Mouse (Mus musculus) spleen, postnatal 14 days (tissue): ENCODE data around the gene Ank2.

Experiments
- DNase-seq, 2 experiments: peaks; one replicate each; pipeline ENCODE4 v3.0.0; 2021 to 2022; ENCODE audit warnings: low spot score in 2 of 2

Gene Ank2

GRCm38 (mm10) chr3:127235271-127235670, 263.9 kb downstream of the Ank2 start:
- DNase-seq: no peak

GRCm38 (mm10) chr3:127225799-127226730, 273.1 kb downstream of the Ank2 start:
- no peak for DNase-seq

DNA sequence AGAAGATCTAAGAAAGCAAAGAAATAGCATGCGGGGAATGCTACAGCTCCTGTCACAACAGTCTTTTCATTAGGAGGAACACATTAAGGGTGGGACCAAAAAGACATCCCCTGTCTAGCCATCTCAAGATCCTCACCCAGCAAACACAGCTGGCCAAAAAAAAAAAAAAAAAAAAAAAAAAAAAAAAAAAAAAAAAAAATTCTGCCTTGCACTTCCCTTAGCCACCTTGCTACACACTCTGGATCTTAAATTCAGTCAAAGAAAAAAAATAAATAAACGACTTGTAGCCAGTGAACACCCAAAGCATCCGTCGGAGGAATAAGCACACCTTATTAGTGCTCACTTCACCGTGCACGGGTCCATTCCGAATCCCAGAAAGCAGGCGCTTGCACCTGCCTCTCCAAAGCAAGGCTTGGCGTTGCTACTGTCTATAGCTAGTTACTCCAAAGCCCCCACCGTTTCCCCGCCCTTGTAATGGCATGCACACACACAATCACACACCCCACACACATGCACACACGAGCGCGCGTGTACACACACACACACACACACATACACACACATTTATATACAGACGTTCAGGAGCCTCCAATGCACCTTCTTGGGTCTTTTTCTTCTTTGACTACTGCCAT, 273.9 kb downstream of the Ank2 start:
- no peak for DNase-seq

- DNase-seq: no peak
Measured at GRCm38 (mm10) chr3:127224315-127225166, 274.6 kb downstream of the Ank2 start.

GRCm38 (mm10) chr3:127222086-127222485, 277.1 kb downstream of the Ank2 start:
- DNase-seq: no peak

DNA sequence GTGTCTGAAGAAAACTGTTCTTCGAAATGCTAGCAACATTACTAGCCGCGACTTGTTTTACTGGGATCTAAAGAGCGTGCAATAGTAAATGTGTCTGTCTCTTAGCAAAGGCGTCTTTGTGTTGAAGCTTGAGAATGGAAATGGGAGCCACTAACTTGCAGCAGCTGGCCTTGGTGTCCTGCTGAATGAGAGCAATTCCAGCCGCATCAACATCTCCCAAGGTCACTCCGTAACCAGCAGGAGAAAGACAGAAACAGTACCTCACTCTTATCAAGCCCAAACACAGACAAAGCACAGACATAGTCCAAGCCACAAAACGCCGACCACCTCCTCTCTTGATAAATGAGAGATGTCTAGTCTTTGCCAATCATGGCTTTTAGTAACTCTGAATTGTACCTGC, 278.3 kb downstream of the Ank2 start:
- no peak for DNase-seq

GRCm38 (mm10) chr3:127213534-127213933, 285.6 kb downstream of the Ank2 start:
- no peak for DNase-seq

GRCm38 (mm10) chr3:127211119-127211518, 288.0 kb downstream of the Ank2 start:
- DNase-seq: no peak

GRCm38 (mm10) chr3:127210552-127210951, 288.6 kb downstream of the Ank2 start:
- no peak for DNase-seq

GRCm38 (mm10) chr3:127208871-127209270, 290.3 kb downstream of the Ank2 start:
- DNase-seq: no peak

DNA sequence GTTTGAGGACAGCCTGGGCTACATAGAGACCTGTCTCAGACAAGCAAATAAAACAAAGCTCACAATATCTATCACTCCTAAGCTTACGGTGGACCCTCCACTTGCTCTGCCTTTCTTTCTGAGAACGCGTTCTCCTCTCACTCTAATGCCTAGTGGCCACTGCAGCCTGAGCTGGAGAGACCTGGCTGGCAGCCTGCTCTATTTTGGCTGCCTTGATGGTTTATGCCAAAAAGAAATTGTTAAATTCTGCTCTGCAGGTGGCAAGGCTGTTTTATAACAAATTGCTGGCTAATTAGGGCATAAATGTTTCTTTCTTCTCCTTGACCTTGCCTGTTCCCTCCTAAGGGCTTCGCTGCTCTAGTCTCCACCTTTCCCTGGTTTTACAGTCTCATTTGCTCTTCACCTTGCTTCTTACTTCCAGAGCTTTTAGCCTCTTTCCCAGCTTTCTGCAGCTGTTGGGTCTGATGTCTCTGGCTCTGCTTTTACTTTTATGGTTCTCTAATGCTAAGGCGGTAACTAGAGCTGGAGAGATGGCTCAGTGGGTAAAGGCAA, 293.2 kb downstream of the Ank2 start:
- DNase-seq: no peak

- DNase-seq: no peak
Measured at GRCm38 (mm10) chr3:127202484-127203115, 296.6 kb downstream of the Ank2 start.

DNA sequence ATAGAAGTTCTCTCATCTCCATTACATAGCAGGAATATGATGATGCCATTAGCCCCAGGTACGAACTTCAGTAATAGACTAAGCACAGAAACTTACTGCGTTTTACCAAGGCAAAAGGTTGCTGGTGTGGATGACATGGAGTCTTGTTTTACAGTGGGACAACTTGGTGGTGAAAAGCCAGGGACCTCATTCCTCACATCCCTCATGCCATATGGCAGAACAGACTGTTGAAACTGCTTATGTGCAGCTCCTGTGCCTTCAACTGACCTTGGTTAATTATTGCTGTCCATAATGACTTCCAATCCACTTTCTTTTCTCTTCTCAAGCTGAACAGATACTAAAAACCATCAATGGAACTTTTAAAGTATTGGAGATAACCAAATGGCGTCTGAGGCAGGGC, 298.4 kb downstream of the Ank2 start:
- DNase-seq: no peak

- DNase-seq: no peak
Measured at GRCm38 (mm10) chr3:127199112-127199665, 300.0 kb downstream of the Ank2 start.

DNA sequence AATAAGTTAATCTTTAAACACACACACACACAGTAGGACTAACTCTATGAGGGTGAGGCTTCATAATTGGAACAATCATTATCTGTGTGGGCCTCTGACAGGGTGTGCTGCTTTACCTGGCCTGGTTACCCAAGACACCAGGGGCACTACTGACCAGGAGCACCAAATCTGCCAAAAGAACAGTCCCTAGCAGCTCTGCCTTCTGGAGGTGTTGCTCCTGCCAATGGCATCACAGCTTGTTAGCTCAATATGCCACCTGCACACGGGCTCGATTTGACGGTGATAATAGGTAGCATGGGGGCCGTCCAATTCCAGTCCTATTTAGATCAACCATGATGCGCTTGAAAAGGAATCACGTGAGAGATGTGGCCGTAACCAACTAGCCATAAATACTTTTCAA, 300.5 kb downstream of the Ank2 start:
- no peak for DNase-seq

DNA sequence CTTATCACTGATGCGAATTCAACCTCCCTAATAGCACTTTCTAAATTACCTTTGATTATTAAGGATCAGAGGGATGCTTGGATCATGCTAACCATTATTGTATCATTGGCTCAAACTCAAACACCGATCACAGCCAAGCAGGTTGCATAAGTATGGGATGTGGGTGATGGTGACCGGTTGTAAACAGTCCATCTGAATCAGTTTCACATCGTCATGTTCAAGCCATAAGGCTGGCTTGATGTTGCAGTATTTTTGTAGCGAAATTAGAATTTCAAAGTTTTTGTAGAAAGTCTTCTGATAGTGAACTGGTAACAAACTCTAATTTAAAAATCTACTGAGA, 310.4 kb downstream of the Ank2 start:
- DNase-seq: no peak

DNA sequence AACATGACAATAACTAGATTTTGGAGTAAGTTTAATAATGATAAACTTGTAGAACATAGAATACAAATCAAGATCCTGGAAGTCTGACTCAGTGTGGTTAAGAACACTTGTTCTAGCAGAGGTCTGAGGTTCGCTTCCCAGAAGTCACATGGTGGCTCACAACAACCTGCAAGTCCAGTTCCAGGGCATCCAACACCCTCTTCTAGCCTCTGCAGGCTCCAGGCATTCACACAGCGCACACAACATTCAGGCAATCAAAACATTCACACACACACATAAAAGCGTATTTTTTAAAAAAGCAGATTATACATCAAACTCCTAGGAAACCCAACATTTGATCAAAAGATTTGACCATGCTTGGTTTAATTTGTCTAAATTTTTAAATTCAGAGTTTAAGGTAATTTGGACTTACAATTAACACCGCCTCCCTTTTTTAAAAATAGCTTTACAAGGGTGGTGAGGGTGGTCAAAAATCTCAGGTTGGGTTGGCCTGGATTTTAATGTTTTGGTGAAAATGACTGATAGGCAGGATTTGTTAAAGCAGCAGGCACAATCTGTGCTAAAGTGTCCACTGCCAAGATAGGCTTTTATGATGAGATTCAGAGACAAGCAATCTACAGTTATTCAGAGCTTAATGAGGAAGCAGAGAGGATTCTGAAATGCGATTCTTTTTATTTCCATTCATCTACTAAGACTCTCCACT, 310.9 kb downstream of the Ank2 start:
- no peak for DNase-seq

GRCm38 (mm10) chr3:127187081-127187480, 312.1 kb downstream of the Ank2 start:
- no peak for DNase-seq

DNA sequence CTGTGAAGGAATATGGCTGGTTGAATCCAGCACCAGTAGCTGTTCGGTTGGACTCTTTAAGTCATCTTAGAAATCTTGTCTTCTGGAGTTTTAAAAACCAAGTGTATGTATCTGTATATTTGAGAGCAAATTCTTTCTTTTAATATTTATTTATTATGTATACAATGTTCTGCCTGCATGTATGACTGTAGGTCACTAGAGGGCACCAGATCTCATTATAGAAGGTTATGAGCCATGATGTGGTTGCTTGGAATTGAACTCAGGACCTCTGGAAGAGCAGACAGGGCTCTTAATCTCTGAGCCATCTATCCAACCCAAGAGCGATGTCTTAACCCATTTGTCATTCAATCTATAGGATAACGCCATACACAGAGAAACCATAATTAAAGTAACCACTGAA, 312.9 kb downstream of the Ank2 start:
- DNase-seq: no peak

GRCm38 (mm10) chr3:127183998-127184753, 315.0 kb downstream of the Ank2 start:
- no peak for DNase-seq
